Mouse (Mus musculus): Measurements from ENCODE around the gene Lpar5. TPM values are rescaled to one million over a fixed set of nuclear protein-coding genes. Genes with fewer than 3 reads are reported as not detected.

The Lpar5 gene
- polyA plus RNA-seq, 1 experiment from 2014 or later, result not detected

- H3K4me3 ChIP-seq (ENCODE audit: control insufficient read depth in 1 of 2, insufficient read depth in 1 of 2, low read depth in 1 of 2, low read length in 2 of 2), result no peak overlapping the region
- H3K9me3 ChIP-seq (ENCODE audit: control insufficient read depth, low read length), result no peaks in the 10 kb centered on the region
- peaks cover 10 to 11% of the 10 kb centered on the region in 2 experiments for H3K4me1 ChIP-seq (ENCODE audit: control insufficient read depth in 2 of 2, insufficient read depth in 2 of 2, low read length in 2 of 2)
- H3K27ac ChIP-seq (replicated peaks in 1 of 2; ENCODE audit: control insufficient read depth in 1 of 2, insufficient read depth in 1 of 2, low read depth in 2 of 2, low read length in 2 of 2), result no peak overlapping the region
- no peak overlapping the region for H3K9ac ChIP-seq (ENCODE audit: low read length)
- H3K4me2 ChIP-seq (ENCODE audit: low read length), result no peak overlapping the region
- no peak for ATAC-seq (ENCODE audit: insufficient number of reproducible peaks, insufficient read depth, low FRiP score, low read depth)
- H3K36me3 ChIP-seq (ENCODE audit: control insufficient read depth, insufficient read depth, low read length), result no peaks in the 10 kb centered on the region
- peaks cover 2% of the 10 kb centered on the region; the same call in 1 of the 2 replicates for H3K27me3 ChIP-seq (ENCODE audit: control insufficient read depth, insufficient read depth, low read length)
- 6% methylated on average over 4 of the region's 4 CpGs for WGBS
Measured at GRCm38 (mm10) chr6:125084424-125084823, 16.7 kb downstream of the Lpar5 start.

DNA sequence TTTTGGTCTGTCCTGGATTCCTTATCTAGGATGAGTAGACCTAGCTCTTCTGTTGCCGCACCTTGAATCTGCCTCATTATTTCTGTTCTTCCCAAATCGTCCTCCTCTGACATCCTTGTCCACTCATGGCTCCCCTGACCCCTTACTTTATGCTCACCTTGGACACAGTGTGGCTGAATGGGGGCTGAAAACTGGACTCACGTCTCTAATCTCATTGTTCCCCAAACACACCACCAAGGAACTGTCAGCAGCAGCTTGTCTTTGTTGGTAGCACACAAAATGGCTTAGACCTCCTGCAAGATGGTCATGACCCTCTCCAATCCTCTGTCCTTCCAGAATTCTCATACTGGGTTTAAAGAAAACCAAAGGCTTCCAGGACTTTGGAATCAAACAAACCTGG is 20.2 kb downstream of the Lpar5 start:
- H3K27me3 ChIP-seq (ENCODE audit: control insufficient read depth, insufficient read depth, low read length), result no peaks in the 10 kb centered on the region
- no peak overlapping the region for H3K4me3 ChIP-seq (ENCODE audit: control insufficient read depth in 1 of 2, insufficient read depth in 1 of 2, low read depth in 1 of 2, low read length in 2 of 2)
- H3K36me3 ChIP-seq (ENCODE audit: control insufficient read depth, insufficient read depth, low read length), result no peaks in the 10 kb centered on the region
- no peak for ATAC-seq (ENCODE audit: insufficient number of reproducible peaks, insufficient read depth, low FRiP score, low read depth)
- 78% methylated on average over 3 of the region's 3 CpGs for WGBS
- no peak overlapping the region for H3K9ac ChIP-seq (ENCODE audit: low read length)
- H3K27ac ChIP-seq (replicated peaks in 1 of 2; ENCODE audit: control insufficient read depth in 1 of 2, insufficient read depth in 1 of 2, low read depth in 2 of 2, low read length in 2 of 2), result peak overlapping the region in 1 of 2 experiments; percentile 94; a peak in 2 of 4 replicates
- H3K4me1 ChIP-seq (ENCODE audit: control insufficient read depth in 2 of 2, insufficient read depth in 2 of 2, low read length in 2 of 2), result peaks cover 17 to 26% of the 10 kb centered on the region in 2 experiments
- no peak overlapping the region for H3K4me2 ChIP-seq (ENCODE audit: low read length)
- H3K9me3 ChIP-seq (ENCODE audit: control insufficient read depth, low read length), result no peaks in the 10 kb centered on the region

DNA sequence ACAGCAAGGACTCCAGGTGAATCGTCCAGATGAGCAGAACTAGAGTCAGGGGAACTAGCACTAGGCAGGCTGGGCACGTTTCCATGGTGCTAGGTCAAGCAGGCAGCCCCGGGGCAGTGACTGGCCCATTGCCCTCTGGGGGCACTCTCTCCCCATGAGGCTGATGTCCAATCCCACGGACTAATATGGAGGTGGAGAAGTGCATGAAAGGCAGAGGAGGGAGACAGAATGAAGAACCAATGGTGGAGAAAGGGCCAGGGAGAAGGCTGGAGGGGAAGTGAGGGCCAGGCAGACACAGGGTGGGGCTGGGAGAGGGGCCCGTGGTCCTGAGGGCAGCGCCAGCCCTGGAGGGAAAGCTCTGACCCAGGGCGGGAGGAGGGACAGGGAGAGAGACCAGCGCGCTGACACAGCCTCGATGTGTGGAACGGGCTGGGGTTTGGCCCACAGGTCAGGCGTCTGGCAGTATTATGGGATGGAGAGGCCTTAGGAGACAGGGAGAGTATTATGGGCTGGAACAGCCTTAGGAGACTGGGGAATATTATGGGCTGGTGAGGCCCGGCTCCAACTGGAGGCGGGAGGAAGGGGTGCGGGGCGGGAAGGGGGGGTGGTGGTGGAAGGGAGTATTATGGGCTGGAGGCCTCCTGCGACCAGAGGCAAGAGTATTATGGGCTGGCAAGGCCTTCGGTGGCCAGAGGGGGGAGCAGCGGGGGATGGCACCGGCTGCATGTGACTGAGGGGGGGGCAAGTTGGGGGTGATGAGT is 21.0 kb downstream of the Lpar5 start:
- no peak overlapping the region; a peak in 1 of 4 replicates for H3K4me3 ChIP-seq (ENCODE audit: control insufficient read depth in 1 of 2, insufficient read depth in 1 of 2, low read depth in 1 of 2, low read length in 2 of 2)
- peak; percentile 80 for ATAC-seq (ENCODE audit: insufficient number of reproducible peaks, insufficient read depth, low FRiP score, low read depth)
- peaks cover 17 to 26% of the 10 kb centered on the region in 2 experiments for H3K4me1 ChIP-seq (ENCODE audit: control insufficient read depth in 2 of 2, insufficient read depth in 2 of 2, low read length in 2 of 2)
- no peaks in the 10 kb centered on the region for H3K27me3 ChIP-seq (ENCODE audit: control insufficient read depth, insufficient read depth, low read length)
- WGBS, result 4% methylated on average over 20 of the region's 20 CpGs
- H3K9me3 ChIP-seq (ENCODE audit: control insufficient read depth, low read length), result no peaks in the 10 kb centered on the region
- H3K36me3 ChIP-seq (ENCODE audit: control insufficient read depth, insufficient read depth, low read length), result no peaks in the 10 kb centered on the region
- peak overlapping the region; percentile 66 for H3K9ac ChIP-seq (ENCODE audit: low read length)
- peak overlapping the region; percentile 62 for H3K4me2 ChIP-seq (ENCODE audit: low read length)
- H3K27ac ChIP-seq (replicated peaks in 1 of 2; ENCODE audit: control insufficient read depth in 1 of 2, insufficient read depth in 1 of 2, low read depth in 2 of 2, low read length in 2 of 2), result peak overlapping the region; percentile 94 to 97

- no peaks in the 10 kb centered on the region for H3K9me3 ChIP-seq (ENCODE audit: control insufficient read depth, low read length)
- peak overlapping the region; percentile 62 for H3K4me2 ChIP-seq (ENCODE audit: low read length)
- no peaks in the 10 kb centered on the region for H3K36me3 ChIP-seq (ENCODE audit: control insufficient read depth, insufficient read depth, low read length)
- H3K4me1 ChIP-seq (ENCODE audit: control insufficient read depth in 2 of 2, insufficient read depth in 2 of 2, low read length in 2 of 2), result peaks cover 17 to 26% of the 10 kb centered on the region in 2 experiments
- peak overlapping the region; percentile 66 for H3K9ac ChIP-seq (ENCODE audit: low read length)
- peak; percentile 72 for ATAC-seq (ENCODE audit: insufficient number of reproducible peaks, insufficient read depth, low FRiP score, low read depth)
- 4% methylated on average over 15 of the region's 15 CpGs for WGBS
- H3K27ac ChIP-seq (replicated peaks in 1 of 2; ENCODE audit: control insufficient read depth in 1 of 2, insufficient read depth in 1 of 2, low read depth in 2 of 2, low read length in 2 of 2), result peak overlapping the region; percentile 94 to 97
- peak overlapping the region; percentile 16 to 29 for H3K4me3 ChIP-seq (ENCODE audit: control insufficient read depth in 1 of 2, insufficient read depth in 1 of 2, low read depth in 1 of 2, low read length in 2 of 2)
- H3K27me3 ChIP-seq (ENCODE audit: control insufficient read depth, insufficient read depth, low read length), result no peaks in the 10 kb centered on the region
Measured at GRCm38 (mm10) chr6:125089521-125090321, 22.0 kb downstream of the Lpar5 start.

DNA sequence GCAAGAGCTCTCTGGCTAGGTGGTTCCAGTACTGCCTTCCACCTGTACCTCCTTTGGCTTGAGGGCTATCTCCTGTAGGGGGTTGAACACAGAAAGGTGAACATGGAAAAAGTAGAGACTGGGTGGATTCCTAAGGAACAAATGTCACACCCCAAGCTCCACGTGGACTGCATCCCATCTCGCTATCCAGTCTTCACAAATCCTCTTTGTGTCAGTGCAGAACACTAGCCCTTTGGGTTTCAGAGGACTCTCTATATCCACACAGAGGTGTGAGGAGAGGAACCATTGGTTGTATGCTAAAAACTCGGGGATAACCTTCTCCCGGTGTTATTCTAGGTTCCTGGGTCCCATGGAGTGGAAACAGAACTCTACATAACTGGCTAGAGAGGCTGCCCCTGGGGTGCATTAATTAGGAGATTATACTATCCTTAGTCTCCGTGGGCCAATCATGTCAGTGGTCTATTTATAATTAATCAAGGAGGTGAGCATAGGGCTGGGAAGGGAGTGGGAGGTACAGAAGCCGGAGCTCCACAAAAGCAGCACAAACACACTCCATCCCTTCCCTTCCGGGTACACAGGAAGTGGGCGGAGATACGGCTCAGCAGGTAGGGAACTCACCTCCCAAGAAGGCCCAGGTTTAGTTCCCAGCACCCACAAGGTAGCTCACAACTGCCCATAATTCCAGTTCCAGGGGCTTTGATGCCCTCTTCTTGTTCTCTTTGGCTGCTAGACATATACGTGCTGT is 22.8 kb downstream of the Lpar5 start:
- Histone ChIP-seq H3K9me3 (ENCODE audit: control insufficient read depth, low read length) (no peaks in the 10 kb centered on the region), H3K4me2 (ENCODE audit: low read length) (peak overlapping the region; percentile 62), H3K36me3 (ENCODE audit: control insufficient read depth, insufficient read depth, low read length) (no peaks in the 10 kb centered on the region), H3K9ac (ENCODE audit: low read length) (0 out of 2 replicates have a peak overlapping the region, but pooled peaks have one; percentile 66), H3K27me3 (ENCODE audit: control insufficient read depth, insufficient read depth, low read length) (no peaks in the 10 kb centered on the region), H3K27ac (replicated peaks in 1 of 2; ENCODE audit: control insufficient read depth in 1 of 2, insufficient read depth in 1 of 2, low read depth in 2 of 2, low read length in 2 of 2) (peak overlapping the region; percentile 85 to 94), H3K4me1 (ENCODE audit: control insufficient read depth in 2 of 2, insufficient read depth in 2 of 2, low read length in 2 of 2) (peaks cover 17 to 26% of the 10 kb centered on the region in 2 experiments), H3K4me3 (ENCODE audit: control insufficient read depth in 1 of 2, insufficient read depth in 1 of 2, low read depth in 1 of 2, low read length in 2 of 2) (peak overlapping the region in 1 of 2 experiments; percentile 16; a peak in 2 of 4 replicates)
- ATAC-seq (ENCODE audit: insufficient number of reproducible peaks, insufficient read depth, low FRiP score, low read depth), result no peak
- WGBS, result 59% methylated on average over 10 of the region's 10 CpGs

- no peak overlapping the region for H3K9ac ChIP-seq (ENCODE audit: low read length)
- no peaks in the 10 kb centered on the region for H3K9me3 ChIP-seq (ENCODE audit: control insufficient read depth, low read length)
- no peak overlapping the region for H3K4me3 ChIP-seq (ENCODE audit: control insufficient read depth in 1 of 2, insufficient read depth in 1 of 2, low read depth in 1 of 2, low read length in 2 of 2)
- no peak overlapping the region for H3K27ac ChIP-seq (replicated peaks in 1 of 2; ENCODE audit: control insufficient read depth in 1 of 2, insufficient read depth in 1 of 2, low read depth in 2 of 2, low read length in 2 of 2)
- 67% methylated on average over 5 of the region's 5 CpGs for WGBS
- ATAC-seq (ENCODE audit: insufficient number of reproducible peaks, insufficient read depth, low FRiP score, low read depth), result no peak
- H3K36me3 ChIP-seq (ENCODE audit: control insufficient read depth, insufficient read depth, low read length), result no peaks in the 10 kb centered on the region
- no peak overlapping the region for H3K4me2 ChIP-seq (ENCODE audit: low read length)
- H3K4me1 ChIP-seq (ENCODE audit: control insufficient read depth in 2 of 2, insufficient read depth in 2 of 2, low read length in 2 of 2), result peaks cover 19 to 26% of the 10 kb centered on the region in 2 experiments
- H3K27me3 ChIP-seq (ENCODE audit: control insufficient read depth, insufficient read depth, low read length), result no peaks in the 10 kb centered on the region
Measured at GRCm38 (mm10) chr6:125092372-125092771, 24.7 kb downstream of the Lpar5 start.

- Histone ChIP-seq H3K27me3 (ENCODE audit: control insufficient read depth, insufficient read depth, low read length) (no peaks in the 10 kb centered on the region), H3K4me3 (ENCODE audit: control insufficient read depth in 1 of 2, insufficient read depth in 1 of 2, low read depth in 1 of 2, low read length in 2 of 2) (no peak overlapping the region), H3K36me3 (ENCODE audit: control insufficient read depth, insufficient read depth, low read length) (peaks cover 20% of the 10 kb centered on the region), H3K4me1 (ENCODE audit: control insufficient read depth in 2 of 2, insufficient read depth in 2 of 2, low read length in 2 of 2) (peaks cover 27 to 36% of the 10 kb centered on the region in 2 experiments), H3K9ac (ENCODE audit: low read length) (no peak overlapping the region), H3K9me3 (ENCODE audit: control insufficient read depth, low read length) (no peaks in the 10 kb centered on the region), H3K27ac (replicated peaks in 1 of 2; ENCODE audit: control insufficient read depth in 1 of 2, insufficient read depth in 1 of 2, low read depth in 2 of 2, low read length in 2 of 2) (peak overlapping the region; percentile 32 to 97; a peak in 3 of 4 replicates), H3K4me2 (ENCODE audit: low read length) (no peak overlapping the region)
- ATAC-seq (ENCODE audit: insufficient number of reproducible peaks, insufficient read depth, low FRiP score, low read depth), result no peak
- WGBS, result 58% methylated on average over 3 of the region's 3 CpGs
Measured at GRCm38 (mm10) chr6:125094843-125095242, 27.1 kb downstream of the Lpar5 start.
